Mouse (Mus musculus): ENCODE data around the gene Snai1.

Gene Snai1

DNA sequence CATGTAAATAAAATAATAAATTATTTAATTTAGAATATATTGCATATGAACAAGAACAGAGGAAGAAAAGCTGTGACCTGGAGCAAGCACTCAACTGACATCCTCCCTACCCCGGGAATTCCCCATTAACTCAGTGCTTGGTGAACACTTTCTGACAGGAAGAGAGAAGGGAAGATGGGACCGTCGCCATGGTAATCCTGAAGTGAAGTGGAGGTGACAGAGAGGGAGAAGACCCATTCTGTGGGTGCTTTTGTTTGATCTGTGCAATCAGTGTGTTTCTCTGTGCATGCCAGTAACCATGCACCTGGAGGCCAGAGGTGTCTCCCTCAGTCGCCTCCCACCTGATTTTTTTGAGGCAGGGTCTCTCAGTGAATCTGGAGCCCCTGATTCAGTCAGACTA is 14.3 kb downstream of the Snai1 start:
- DNase-seq: no peak

DNA sequence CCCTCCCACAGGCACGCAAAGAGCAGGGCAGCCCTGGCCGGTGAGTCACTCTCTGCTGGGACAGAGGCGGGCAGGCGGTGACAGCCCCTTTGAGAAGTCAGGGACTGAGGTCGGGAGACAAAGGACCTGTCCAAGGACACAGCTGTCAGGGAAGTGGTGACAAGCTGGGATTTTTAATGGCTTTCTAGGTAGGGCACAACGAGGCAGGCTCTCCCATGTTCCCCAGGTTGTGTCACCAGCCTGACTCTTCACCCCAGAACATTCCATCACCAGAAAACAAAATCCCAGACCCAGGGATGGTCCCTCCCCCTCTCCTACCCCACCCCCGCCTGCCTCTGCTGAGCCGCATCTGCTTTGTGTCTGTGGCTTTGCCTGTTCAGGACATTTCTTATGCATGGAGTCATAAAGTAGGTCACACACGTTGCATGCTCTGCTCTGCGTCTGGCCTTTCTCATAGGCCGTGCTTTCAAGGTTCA is 15.0 kb downstream of the Snai1 start:
- peak; percentile 36 for DNase-seq

DNA sequence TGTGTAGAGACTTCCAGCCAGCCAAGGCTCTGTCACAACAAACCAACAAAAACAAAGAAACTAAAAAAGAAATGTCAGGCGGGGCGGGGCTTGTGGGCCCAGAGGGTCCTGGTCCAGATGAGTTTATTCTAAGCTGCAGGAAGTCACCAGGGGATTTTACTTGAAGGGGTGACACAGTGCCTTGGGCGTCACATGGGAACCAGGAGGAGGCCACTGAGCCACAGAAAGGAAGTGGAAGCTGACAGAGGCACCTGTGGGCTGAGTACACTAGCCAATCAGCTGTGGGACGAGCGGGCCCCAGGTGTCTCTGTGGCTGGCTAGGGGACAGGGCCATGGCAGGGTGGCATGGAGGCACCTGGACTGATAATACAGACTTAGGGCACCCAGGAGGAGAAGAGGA is 17.8 kb downstream of the Snai1 start:
- no peak for DNase-seq

DNA sequence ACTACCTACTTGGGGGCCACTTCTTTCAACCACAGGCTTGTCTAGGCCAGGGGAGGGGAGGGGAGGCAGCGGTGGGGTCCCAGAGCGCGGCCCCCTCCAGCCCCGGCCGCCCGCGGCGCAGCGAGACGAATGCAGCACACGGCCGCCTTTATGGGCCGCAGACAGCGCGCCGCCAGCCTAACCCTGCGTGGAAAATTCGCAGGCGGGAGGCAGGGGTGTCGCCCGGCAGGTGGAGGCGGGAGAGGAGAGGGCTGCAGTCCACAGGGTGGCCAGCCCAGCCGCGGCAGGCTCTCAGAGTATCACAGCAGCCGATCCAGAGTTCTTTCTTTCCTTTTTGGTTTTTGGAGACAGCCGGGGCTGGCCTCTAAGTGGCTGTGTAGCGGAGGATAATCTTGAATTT is 21.4 kb downstream of the Snai1 start:
- DNase-seq: no peak

DNA sequence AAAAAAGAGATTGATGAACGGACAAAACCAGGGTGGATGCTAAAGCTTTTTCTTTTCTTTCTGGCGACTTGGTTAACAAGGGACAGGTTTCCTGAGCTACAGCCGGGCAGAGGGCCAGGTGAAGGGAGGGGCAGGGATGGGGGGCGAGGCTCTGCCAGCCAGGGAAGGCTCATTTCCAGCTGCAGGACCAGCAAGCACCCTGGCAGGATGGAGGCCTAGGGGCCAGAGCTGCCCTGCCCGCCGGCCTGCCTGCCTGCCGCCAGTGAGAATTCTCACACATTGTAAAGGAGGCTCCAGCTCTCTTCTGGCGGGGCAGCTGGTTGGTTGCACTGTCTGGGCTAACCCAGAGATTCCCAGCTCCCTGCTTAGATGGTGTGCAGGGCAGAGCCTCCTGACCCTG is 24.1 kb downstream of the Snai1 start:
- DNase-seq: peak; percentile 59

DNA sequence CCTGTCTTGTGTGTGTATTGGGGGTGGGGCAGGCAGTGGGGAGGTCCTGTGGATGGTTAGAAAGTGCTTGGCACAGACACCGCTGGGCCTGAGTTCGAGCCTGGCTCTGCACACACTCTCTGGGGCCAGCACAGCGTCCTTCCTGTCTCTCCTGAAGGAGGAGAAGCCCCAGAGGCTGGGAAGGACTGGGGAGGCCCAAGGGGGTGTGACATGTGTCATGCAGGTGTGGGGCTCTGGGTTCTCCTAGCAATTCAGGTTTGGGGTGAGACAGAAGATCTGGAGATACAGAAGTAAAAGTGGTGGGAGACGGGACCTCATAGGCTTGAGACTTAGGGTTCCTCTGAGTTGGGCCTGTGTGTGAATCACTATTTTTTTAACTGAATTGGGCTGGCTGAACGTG is 25.0 kb downstream of the Snai1 start:
- no peak for DNase-seq

DNA sequence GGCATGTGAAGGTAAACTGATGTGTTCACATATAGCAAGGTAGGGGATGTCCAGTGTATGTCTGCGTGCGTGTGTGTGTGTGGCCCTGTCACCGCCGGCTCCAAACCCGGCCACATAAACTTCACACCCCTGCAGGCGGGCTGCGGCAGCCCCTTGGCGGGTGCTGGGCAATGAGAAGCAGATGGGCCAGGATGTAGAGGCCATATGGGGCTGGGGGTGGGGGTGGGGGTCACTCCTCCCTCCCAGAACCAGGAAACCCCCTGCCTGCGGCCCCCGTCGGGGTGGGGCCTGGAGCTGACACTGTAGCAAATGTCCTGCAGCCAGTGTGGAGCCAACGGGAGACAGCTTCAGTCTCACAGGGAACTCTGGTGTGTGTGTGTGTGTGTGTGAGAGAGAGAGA is 25.7 kb downstream of the Snai1 start:
- peak; percentile 41 for DNase-seq

DNA sequence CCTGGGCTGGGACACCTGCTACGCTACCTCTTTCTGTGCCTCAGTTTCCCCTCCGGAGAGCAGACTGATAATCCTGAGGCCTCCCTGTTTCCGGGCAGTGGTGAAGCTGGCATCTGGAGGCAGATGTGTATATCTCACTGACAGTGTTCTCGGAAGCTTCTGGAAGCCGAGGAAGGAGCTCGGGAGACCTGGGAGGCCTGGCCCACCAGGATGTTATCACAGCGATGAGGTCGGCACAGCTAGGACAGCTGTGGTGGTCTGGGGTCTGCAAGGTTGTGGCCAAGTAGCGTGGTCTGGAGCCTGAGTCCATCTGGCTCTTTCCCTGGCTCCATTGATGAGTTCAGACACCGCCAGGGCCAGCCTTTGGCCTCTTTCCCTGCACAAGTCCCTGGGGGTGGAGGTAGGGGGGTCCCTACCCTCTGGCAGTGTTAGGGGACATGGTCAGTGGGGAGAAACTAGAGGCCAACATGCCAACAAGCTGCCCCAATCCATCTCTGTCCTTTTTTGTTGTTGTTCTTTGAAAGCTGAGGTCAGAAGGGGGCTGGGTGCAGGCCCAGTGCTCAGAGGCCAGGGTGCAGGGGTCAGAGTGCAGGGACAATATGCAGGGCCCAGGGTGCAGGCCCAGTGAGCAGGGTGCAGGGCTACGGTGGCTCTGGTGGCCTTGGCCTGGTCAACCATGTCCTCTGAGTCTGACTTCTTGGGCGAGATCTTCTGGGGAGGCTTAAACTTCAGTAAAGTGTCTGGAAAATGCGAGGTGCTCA is 26.7 kb downstream of the Snai1 start:
- no peak for DNase-seq

DNA sequence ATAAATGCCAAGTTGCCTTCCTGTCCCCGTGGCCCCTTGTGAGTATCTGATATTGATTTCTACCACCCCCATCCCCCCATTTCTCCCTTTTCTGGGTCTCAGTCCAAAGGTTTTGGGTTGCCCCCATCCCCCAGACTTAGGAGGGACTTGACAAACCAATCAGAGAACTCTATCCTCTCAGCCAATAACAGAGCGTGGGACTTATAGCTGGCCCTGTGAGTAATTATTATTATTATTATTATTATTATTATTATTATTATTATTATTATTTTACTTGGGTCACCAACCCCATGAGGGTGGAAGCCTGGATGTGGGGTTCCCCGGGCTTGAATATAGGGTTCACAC is 27.3 kb downstream of the Snai1 start:
- DNase-seq: no peak

DNA sequence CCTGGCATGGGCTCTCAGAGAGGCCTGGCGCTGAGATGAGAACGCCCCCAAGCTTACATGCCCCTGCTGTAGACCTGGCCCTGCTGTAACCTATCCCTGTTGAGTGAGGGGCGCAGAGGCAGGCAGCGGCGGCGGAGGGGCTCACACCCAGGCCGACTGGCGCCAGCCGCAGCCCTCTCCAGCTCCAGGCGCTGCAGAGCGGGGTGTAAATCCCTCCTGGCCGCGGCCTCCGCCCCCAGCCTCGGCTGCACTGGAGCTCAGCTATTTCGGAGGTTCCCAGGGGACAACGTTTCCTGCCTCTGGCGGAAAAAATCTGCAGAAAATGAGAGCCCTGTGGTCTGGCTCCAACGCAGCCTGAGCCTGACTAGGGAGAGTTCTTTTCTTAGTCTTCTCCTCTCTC is 27.7 kb downstream of the Snai1 start:
- DNase-seq: peak; percentile 69

DNA sequence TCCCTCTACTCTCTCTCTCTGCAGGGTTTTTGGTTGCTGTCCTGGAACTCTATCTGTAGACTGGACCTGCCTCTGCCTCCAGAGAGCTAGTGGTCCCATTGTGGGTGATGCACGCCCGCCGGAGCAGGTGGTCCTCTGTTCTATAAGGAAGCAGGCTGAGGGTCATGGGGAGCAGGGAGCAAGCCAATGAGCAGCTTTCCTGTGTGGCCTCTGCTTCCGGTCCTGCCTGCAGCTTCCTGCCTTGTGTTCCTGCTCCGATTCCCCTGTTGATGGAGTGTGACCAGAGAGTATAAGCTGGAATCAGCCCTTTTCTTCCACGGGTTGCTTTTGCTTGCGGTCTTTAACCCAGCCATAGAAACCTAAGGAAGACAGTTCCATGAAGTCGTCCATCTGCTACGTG is 30.1 kb downstream of the Snai1 start:
- DNase-seq: no peak

DNA sequence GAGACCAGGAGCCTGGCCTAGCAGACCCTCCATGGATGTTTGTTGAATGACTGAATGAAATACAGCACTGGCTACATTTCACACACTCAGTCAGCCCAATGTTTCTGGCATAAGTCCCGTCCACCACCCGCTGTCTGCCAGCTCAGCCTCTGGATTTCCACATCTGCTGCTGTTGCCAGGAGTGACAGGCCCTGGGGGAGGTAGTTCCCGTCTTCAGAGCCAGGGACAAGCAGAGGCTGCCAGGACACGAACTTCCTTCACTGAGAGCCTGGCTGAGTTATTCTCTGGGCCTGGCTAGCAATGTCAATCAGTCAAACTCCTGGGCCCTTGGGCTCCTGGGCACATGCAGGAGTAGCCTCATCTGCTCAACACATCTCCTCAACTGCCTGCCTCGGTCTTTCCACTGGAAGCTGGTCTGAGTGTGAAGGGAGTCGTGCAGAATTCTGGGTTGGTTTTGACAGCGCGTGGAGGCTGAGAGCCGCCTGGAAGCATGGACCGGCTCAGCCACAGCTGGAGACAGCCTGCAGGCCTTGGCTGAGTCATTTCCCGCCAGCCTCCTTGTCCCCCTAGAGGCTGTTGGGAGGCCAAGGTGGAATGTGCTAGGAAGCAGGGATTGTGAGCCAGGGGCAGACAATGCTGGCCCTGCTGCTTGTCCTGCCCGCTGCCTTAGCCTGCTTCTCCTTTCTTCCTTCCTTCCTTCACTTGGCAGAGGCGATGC is 32.1 kb downstream of the Snai1 start:
- peak; percentile 90 for DNase-seq

DNA sequence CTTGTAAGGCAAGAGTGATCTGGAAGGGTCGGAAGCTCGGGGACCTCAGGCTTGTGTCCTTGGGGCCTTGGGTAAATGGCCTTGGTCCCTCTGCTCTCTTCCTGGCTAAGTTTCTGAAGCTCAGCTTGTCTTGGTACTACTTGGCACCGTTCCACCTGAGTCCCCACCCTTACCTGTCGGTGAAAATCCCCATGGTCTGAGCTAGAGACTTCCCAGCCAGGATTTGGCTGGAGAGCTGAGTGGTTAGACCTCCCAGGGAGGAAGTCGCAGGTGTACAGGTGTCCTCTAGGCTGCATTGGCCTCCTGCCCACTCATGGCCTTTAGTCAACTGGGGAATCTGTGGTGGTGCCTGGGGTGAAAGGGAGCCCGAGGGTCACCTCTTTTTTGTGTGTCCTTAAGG is 32.8 kb downstream of the Snai1 start:
- DNase-seq: no peak

DNA sequence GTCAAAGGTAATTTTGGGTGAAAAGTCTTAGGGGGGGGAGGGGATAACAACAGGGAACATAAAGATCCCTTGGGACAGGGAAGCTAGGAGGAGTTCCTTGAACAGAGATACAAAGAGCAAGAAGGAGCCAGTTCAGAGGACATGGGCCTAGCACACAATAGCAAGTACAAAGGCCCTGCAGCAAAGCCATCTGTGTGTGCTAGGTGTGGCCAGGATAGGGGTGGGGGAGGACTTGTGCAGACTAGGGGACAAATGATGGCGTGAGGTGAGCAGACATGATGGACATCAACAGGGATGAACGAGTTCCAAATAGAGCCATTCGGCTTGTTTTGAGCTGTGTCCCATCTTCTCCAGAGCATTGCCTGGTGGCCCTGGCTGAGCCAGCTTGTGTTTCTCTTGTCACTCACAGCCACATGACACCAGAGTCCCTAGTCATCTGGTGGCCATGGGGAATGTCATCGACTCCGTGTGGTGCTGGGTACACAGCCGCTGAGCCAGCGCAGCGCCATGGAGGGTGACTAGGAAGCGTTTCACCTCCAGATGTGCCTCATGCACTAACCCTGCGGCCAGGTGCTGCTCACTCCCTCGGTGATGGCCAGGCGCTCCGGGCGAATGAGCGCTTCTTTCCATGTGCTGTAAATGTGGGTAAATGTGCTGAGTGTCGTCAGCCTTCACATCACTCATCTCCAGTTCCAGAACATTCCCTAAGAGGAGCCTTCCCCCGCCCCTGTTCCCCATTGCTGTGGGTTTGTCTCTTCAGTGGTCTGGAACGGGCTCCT is 33.6 kb downstream of the Snai1 start:
- DNase-seq: no peak

DNA sequence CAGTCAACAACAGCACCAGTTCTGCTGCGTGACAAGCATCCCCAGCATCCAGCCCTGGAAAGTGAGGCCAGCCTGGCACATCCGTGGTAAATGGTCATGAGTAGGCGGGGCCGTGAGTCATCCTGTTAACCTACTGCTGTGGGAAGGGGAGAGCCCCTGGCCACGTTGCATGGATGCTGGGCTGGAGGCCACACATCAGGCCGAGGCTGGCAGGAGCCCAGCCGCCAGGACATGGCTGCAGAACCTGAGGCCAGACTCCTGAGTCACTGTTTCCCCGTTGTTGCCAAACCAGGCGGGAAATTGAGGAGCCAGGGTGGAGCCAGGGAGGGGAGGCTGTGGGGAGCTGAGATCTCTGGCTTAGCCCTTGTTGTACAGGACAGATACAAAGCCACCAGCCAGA is 36.8 kb downstream of the Snai1 start:
- DNase-seq: peak; percentile 67

DNA sequence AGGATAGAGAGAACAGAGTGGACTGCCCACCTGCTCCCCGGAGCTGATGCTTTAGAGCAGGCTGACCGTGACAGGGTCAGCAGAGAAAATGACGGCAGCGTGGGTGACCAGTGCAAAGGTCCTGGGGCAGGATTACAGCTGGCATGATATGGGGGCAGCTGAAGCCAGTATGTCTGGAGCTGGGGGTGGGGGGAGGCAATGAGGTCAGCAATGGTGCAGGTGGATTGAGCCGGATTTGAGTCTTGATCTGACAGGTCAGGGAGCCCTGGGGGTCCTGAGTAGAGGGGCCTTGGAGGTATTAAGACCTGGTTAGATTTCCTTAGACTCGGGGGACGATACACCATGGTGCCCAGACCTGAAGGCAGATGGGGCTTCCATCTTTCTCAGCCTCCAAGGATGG is 37.6 kb downstream of the Snai1 start:
- DNase-seq: no peak

DNA sequence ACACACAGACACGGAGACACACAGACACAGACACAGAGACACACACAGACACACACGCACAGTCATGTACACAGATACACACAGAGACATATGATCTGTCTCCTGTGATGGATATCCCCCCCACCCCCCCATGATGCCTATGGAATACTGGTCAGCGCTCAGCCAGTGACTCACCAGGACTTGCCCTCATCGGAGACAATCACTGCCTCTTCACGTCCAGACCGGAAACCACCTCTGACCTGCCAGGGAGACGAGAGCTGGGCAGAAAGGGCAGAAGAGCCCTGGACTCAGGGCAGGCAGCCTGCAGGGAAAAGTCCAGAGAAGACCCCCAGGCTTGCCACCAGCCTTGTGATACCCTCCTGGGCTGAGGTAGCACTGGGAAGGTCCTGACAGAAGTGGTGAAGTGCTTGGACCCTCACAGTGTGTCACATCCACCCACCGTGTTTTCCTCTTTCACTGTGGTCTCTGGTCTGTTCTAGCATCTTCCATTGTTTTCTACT is 38.2 kb downstream of the Snai1 start:
- no peak for DNase-seq

DNA sequence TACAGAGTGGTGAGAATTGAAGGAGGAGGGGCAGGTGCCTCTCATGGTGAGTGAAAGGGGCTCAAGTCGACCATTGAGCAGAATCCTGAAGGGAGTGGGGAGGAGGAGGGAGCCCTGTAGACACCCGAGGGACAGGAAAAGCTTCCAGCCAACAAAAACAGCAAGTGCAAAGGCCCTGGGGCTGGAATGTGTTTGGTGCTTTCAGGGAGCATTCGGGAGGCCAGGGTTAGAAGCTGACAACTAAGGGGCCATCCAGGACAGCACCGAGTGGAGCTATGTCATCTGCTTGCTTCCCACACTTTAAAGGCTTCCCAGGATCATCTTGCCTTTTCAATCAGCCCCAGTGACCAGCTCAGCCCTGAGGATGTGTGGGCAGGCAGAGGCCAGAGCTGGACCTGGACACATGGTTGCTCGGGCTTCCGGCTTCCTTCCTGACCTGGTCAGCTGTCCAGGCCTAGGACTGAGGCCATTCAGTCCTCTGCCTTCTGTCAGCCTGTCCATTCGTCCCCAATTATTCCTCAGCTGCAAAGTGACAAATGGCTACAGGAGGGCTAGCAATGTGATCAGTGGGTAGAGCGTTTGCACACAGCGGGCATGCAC is 39.3 kb downstream of the Snai1 start:
- DNase-seq: no peak

DNA sequence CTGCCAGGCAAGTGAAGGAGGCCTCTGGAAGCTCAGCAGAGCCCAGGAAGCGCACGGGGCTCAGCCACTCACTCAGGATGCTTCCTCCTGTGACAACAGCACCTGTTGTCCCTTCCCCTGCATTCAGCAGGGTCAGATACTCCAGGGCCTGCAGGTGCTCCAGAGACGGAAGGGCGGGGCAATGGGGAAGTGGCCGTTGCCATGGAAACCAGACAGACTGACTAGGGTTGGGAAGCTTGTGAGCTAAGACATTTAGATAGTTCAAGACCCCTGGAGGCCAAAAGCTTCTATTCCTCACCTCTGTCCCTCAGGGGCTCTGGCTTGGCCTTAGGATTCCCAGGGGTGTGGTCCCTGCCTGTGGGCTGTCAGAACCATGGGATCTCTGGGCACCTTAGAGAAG is 40.5 kb downstream of the Snai1 start:
- no peak for DNase-seq

DNA sequence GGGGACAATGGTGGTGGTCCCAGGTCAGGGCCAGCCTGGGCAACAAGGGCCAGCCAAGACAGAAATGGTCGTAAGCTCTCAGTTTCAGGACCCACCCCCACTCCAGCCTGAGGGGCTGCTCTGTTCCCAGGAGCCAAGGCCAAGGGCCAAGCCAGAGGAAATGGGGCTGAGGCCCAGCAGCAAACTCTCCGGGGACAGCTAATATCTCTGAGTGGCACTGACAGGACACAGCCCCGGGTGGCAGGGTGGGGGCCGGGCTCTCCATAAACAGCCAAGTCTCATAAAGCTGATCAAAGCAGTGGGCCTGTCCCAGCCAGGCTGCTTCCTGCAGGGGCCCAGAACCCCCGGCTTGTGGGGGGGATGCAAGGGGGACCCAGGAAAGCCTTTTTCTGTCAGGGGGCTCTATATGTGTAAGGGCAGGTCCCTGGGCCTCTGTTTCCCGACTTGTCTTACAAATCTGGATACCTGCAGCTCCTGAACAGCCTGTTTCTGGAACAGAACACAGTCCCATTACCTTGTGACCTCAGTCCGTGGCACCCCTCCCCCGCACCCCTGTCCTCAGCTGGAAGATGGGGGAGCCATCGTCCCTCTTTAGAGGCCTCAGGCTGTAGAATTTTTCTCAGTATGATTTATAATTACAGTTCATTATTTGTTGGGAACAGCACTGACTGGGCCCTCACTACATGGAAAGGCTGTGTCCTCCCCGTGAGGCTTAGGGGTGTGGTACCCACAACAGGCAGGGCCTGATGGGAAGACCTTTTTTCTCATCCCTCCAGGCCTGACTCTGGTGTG is 45.4 kb downstream of the Snai1 start:
- peak; percentile 89 for DNase-seq

DNA sequence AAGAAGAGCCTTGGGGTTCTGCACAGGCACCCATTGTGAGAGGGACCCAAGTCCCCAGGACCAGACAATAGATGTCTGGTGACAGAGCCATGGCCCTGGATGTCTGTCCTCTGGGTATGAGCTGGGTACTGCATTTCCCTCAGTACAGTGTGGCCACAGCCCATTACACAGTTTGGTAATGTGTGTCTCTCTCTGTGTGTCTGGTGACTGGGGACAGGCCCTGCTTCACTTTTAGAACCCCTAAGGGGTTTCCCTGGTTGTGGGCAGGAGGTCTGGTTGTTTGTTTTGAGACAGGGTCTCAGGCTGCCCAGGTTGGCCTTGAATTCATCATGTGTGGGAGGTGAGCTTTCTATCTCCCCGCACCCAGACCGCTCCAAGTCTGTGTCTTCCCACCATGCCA is 47.3 kb downstream of the Snai1 start:
- no peak for DNase-seq

DNA sequence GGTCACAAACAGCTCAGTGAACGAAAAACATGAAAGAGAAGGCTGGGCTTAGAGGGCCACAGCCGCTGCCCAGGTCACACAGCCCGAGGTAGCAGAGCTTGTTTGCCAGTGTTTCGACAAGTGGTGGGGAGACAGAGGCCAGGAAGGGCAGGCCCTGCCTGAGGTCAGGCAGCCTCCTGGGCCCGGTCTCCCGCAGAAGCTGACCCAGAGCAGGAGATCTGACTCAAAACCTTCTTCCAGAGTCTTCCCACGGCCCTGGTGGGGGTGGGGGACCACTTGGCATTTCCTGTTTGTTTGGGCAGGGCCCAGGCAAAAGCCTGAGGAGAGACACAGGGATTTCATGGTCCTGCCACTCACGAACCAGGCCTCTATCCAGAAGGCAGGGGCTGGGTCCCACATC is 48.0 kb downstream of the Snai1 start:
- DNase-seq: peak; percentile 92
